Mouse (Mus musculus) adrenal gland, postnatal 4 days (tissue): Measurements from ENCODE around the gene Slc29a1. TPM values are rescaled to one million over a fixed set of nuclear protein-coding genes. Genes with fewer than 3 reads are reported as not detected.

Source experiments
- DNase-seq, 2 experiments: peaks; one replicate each; pipeline ENCODE4 v3.0.0; 2021 to 2022; ENCODE audit warnings: low spot score in 2 of 2, mixed read lengths in 2 of 2
- total RNA-seq, 2 experiments: library from RNA; stranded (reverse); gene quantifications; 2 replicates each; pipeline ENCODE4 v1.2.3; 2021

Slc29a1 gene
- total RNA-seq, 2 experiments from 2014 or later, result 138 to 145 TPM

GRCm38 (mm10) chr17:45574129-45574761 lies 25.2 kb downstream of the Slc29a1 start:
- peak in 1 of 2 experiments; percentile 46 for DNase-seq

- DNase-seq, result peak; percentile 92 to 95
These were observed 25.7 kb downstream of the Slc29a1 start for GRCm38 (mm10) chr17:45573780-45574123.

DNA sequence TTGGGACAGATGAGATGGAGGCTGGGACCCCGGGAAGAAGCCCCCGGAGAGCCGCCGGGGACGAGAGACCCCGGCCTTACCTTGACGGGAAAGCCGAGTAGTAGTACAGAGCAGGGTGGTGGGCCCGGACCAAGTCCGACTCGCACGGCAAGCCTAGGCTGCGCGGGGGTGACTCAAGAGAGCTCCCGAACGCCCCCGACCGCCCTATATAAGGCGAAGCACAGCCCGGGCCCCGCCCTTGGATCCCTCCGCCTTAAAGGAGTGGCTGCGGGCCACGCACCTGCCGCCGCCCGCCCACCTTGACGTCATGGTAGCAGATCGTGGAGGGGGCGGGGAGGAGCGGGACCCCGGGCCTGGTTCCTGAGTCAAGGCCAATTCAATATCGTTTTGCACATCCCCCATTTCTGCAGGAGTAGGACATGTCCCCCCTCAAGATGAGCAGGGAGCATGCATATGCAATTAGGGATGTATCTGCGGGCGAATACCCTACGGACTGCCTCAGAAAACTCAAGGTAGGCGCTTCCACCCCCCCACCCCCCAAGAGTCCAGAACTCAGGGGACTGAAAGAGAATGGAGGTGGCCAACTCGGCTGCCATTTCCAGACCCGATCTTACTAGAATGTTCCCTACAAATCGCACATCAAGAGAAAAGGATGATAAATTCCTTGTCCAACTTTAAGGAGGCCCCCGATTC lies 26.2 kb downstream of the Slc29a1 start, which contains the start of gene Hsp90ab1:
Gene Hsp90ab1 (minus strand): TSS at position 185 of the 693 bp plus-strand sequence.
- DNase-seq, result peak; percentile 99

DNA sequence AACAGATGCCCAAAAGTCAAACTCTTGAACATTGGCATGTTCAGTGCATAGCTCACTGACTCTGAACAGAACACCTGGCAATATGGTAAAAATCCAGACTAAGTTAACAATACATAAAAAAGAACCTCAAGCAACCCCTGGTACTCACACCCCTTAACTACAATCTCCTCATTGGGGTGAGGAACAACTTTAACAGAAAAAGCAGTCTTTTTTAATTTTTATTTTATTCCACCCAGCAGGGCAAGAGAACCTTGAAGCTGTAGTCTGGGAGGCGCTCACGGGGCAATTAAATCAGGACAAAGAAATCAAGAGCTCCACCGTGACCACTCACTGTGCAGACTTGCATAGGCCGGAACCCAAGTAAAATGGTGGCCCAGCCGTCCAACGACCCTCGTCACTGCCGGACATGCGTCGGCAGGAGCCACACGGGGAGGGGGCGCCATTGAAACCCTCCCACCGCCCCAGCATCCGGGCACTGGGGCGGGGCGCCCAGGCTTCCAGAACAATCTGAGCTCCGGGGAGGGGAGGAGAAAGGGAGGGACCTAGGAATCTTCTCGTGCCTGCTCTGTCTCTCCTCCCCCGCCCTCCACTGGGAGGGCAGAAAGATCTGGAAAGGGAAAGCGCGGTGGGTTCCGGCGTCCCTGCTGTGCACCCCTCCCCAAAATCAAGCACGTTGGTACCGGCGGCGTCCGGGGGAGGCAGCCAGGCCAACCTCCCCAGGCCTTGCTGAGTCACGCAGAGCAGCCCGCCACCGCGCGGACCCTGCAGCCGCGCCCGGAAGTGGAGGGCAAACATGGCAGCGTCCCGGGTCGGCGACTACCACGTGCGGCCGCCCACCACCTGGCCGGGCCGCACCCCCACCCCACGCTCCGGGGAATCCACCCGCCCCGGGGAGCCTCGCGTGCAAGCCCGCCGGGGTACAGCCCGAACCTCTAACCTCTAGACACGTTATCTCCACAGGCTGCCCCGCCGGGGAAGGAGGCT lies 27.0 kb downstream of the Slc29a1 start:
- peak in 1 of 2 experiments; percentile 55 for DNase-seq

DNA sequence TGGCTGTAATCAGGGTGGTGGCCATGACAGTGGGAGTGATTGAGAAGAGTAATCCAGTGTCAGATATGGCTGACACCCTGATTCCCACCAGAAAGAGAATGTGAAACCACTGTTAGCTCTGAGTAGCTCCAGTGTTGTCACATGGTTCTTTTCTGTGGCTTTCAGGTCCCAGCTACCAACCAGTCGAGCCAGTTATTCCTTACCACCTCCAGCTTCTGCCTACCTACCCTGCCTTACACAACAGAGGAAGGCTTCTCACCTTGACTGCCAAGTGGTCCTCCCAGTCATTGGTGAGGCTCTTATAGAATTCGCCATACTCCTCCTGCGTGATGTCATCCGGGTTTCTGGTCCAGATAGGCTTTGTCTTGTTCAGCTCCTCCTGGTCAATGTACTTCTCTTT lies 29.4 kb downstream of the Slc29a1 start:
- no peak for DNase-seq

GRCm38 (mm10) chr17:45568990-45569389 lies 30.4 kb downstream of the Slc29a1 start:
- DNase-seq, result no peak

GRCm38 (mm10) chr17:45567162-45567601 lies 32.2 kb downstream of the Slc29a1 start:
- no peak for DNase-seq

DNA sequence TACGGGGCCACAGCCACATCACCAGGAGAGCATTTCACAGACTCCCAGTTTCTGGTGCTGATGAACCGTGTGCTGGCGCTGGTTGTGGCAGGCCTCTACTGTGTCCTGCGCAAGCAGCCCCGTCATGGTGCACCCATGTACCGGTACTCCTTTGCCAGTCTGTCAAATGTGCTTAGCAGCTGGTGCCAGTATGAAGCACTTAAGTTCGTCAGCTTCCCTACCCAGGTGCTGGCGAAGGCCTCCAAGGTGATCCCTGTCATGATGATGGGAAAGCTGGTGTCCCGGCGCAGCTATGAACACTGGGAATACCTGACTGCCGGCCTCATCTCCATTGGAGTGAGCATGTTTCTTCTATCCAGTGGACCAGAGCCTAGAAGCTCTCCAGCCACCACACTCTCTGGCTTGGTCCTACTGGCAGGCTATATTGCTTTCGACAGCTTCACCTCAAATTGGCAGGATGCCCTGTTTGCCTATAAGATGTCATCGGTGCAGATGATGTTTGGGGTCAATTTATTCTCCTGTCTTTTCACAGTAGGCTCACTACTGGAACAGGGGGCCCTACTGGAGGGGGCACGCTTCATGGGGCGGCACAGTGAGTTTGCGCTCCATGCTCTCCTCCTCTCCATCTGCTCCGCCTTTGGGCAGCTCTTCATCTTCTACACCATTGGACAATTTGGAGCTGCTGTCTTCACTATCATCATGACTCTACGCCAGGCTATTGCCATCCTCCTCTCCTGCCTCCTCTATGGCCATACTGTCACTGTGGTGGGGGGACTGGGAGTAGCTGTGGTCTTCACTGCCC lies 32.8 kb downstream of the Slc29a1 start:
- DNase-seq, result no peak

DNA sequence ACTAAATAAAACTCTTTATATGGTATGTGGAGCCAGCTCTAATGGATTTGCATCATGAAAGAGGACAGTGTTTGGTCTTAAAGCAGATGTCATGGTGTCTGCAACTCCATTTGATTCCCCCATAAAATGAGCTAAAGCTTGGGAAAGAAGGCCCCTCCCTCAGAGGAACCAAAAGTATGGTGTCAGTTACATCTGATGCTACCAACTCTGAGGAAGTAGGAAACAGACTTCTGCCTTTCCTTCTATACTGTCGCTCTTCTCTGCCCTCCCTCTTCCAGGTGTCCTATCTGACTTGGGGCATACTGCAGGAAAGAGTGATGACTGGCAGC lies 33.4 kb downstream of the Slc29a1 start:
- no peak for DNase-seq

DNA sequence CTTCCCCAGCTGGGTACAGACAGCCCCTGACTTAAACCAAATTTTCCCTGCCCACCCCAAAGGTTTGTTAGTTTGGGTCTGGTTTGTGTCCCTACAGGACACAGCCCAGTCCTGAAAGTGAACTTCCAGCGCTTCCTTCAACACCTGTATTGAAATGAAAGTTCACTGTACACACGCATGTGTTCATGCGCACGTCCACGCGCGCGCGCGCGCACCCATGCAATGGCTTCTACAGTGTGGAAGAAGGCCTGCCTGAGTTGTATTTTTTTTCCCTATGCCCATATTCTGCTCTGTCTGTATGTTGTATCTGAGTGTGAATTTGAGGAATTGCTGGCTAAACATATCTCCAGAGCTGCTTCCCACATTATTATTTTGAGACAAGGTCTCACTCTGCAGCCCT lies 34.3 kb downstream of the Slc29a1 start:
- DNase-seq, result no peak

DNA sequence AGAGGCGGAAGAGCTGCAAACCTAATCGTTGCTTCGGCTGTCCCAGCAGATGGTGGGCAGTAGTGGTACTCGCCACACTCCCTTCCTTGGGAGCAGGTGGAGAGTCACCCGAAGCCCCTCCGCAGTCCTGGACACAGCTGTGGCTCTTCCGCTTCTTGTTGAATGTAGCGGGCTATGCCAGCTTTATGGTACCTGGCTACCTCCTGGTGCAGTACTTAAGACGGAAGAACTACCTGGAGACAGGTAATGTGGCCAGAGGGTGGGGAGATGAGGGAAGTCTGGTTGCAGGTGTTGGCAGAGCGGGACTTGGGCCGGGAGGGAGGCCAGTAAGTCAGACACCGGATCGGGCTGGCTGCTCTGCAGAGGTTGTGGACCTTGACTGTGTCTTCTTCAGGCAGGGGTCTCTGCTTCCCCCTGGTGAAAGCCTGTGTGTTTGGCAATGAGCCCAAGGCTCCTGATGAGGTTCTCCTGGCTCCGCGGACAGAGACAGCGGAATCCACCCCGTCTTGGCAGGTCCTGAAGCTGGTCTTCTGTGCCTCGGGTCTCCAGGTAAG lies 34.8 kb downstream of the Slc29a1 start:
- no peak for DNase-seq

- DNase-seq, result peak; percentile 91
These were observed 35.5 kb downstream of the Slc29a1 start, which contains the start of gene Slc35b2 for GRCm38 (mm10) chr17:45563655-45564530. Gene Slc35b2 (plus strand): TSS chr17:45563874.

DNA sequence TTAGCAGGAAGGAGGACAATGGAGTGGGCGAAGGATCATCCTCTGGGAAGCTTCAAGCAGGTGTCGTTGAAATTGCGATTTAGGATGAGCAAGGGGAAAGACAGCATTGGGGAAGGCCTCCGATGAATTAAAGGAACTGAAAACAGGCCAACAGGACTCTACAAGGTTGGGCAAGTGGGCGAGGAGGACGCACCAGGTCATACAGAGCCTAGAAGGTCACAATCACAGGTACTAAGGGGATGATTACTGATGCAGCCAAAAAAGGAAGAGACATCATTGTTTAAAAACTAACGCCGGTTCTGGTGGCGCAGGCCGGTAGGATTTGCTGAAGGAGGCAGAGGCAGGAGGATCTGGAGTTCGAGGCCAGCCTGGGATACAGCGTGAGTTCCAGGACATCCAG lies 36.2 kb downstream of the Slc29a1 start:
- DNase-seq, result no peak

DNA sequence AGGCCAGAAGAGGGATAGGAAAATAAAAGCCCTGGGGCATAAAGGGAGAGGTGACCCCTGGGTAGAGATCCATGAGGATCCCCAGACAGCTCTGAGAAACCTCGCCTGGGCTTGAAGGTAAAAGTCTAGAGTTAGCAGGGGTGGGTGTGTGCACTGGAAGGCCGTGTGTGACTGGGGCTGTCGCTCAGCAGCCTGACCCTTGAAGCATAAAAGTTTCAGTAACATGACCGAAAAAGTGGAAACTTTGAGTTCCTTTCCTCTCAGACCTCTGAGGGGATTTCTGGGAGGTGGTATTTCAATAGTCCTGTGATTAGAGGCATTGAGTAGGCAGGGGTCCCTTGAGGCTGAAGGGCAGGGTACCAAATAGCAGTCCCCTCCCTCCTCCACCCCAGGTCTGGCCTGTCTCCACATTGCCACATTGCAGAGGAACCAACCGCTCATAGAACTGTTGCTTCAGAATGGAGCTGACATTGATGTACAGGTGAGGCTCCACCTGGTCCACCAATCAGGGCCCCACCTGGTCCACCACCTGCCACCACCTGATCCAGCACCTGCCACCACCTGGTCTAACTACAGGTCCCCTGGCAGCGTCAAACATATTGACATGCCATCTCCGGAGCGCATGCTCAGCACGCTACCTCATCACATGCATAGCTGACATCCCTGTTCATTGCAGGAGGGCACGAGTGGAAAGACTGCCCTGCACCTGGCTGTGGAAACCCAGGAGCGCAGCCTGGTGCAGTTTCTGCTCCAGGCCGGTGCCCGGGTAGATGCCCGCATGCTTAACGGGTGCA lies 39.5 kb downstream of the Slc29a1 start:
- no peak for DNase-seq

GRCm38 (mm10) chr17:45557998-45558862 lies 41.2 kb downstream of the Slc29a1 start:
- DNase-seq, result no peak

- no peak for DNase-seq
These were observed 42.1 kb downstream of the Slc29a1 start for GRCm38 (mm10) chr17:45557246-45557824.

- DNase-seq, result no peak
These were observed 42.7 kb downstream of the Slc29a1 start for GRCm38 (mm10) chr17:45556514-45557245.
